Mouse (Mus musculus) heart, embryonic 10.5 days (tissue): Measurements from ENCODE around the gene Rassf5. TPM values are rescaled to one million over a fixed set of nuclear protein-coding genes. Genes with fewer than 3 reads are reported as not detected.
"Not testable (repeated sequence)": the region's sequence is repeated elsewhere in the genome, so short reads cannot be mapped to it uniquely, and the experiment has no call there.

Source experiments
- DNase-seq: peaks from one replicate; pipeline ENCODE4 v3.0.0-alpha.2; 2017; ENCODE audit warnings: low spot score
- H3K27ac ChIP-seq: fragments of 300-500 bp; sonication (generic); 2 replicates; pipeline ENCODE4 v1.5.1; 2016; ENCODE audit warnings: mild to moderate bottlenecking
- H3K27me3 ChIP-seq: fragments of 300-500 bp; sonication (generic); 2 replicates; pipeline ENCODE4 v1.6.1; 2016; ENCODE audit warnings: mild to moderate bottlenecking; ENCODE audit not compliant: poor library complexity, insufficient read depth, severe bottlenecking
- H3K36me3 ChIP-seq: fragments of 300-500 bp; sonication (generic); 2 replicates; pipeline ENCODE4 v1.6.1; 2016; ENCODE audit warnings: mild to moderate bottlenecking, moderate library complexity
- H3K4me1 ChIP-seq: fragments of 300-500 bp; sonication (generic); 2 replicates; pipeline ENCODE4 v1.6.1; 2016; ENCODE audit warnings: mild to moderate bottlenecking
- H3K4me3 ChIP-seq: fragments of 300-500 bp; sonication (generic); 2 replicates; pipeline ENCODE4 v1.5.1; 2016; ENCODE audit warnings: mild to moderate bottlenecking, moderate library complexity
- H3K9me3 ChIP-seq: fragments of 300-500 bp; sonication (generic); 2 replicates; pipeline ENCODE4 v1.6.1; 2016; ENCODE audit warnings: mild to moderate bottlenecking, moderate library complexity
- WGBS: fragments of 180-500 bp; shearing (Covaris S2); methylation state at CpG from one replicate; pipeline ENCODE4 v1.1.7; 2016; 5-methylcytosine and 5-hydroxymethylcytosine counted together
- polyA plus RNA-seq: library from polyadenylated mRNA; unstranded; fragments of >200 nt; fragmentation: Nextera tagmentation; extraction: Ambion mirVana; gene quantifications from 2 replicates; pipeline ENCODE4 v1.2.1, GENCODE M21; 2016

The Rassf5 gene
- polyA plus RNA-seq, 1 experiment from 2014 or later, result 44.4 TPM

GRCm38 (mm10) chr1:131159573-131160327 lies 85.3 kb downstream of the Rassf5 start:
- peaks cover 55% of the 10 kb centered on the region for H3K36me3 ChIP-seq
- H3K4me3 ChIP-seq, H3K9me3 ChIP-seq, H3K27ac ChIP-seq, H3K27me3 ChIP-seq, DNase-seq, H3K4me1 ChIP-seq: not testable (repeated sequence)
- WGBS, result 91% methylated on average over 3 of the region's 3 CpGs

GRCm38 (mm10) chr1:131155456-131155855 lies 89.6 kb downstream of the Rassf5 start:
- Histone ChIP-seq H3K36me3 (peaks cover 18% of the 10 kb centered on the region), H3K4me1 (peaks cover 9% of the 10 kb centered on the region), H3K27me3 (no peaks in the 10 kb centered on the region), H3K27ac (no peak overlapping the region), H3K9me3 (no peaks in the 10 kb centered on the region), H3K4me3 (no peak overlapping the region)
- WGBS, result 62% methylated on average over 2 of the region's 2 CpGs
- DNase-seq, result no peak

GRCm38 (mm10) chr1:131153018-131153629 lies 91.9 kb downstream of the Rassf5 start, which contains the start of gene Eif2d:
Gene Eif2d (plus strand): TSS chr1:131153181.
- WGBS, result under 1% methylated on average over 27 of the region's 27 CpGs
- H3K27me3 ChIP-seq, result no peaks in the 10 kb centered on the region
- peaks cover 9% of the 10 kb centered on the region for H3K4me1 ChIP-seq
- H3K4me3 ChIP-seq, result peak within 1 kb of the TSS; percentile 84
- H3K27ac ChIP-seq, result peak within 1 kb of the TSS; percentile 88
- H3K9me3 ChIP-seq, result no peaks in the 10 kb centered on the region
- peak; percentile 95 for DNase-seq
- H3K36me3 ChIP-seq, result peaks cover 3% of the 10 kb centered on the region

GRCm38 (mm10) chr1:131149496-131149895 lies 95.6 kb downstream of the Rassf5 start:
- 62% methylated on average over 1 of the region's 1 CpGs for WGBS
- H3K9me3 ChIP-seq, result no peaks in the 10 kb centered on the region
- DNase-seq, result no peak
- H3K4me1 ChIP-seq, result peaks cover 9% of the 10 kb centered on the region
- H3K4me3 ChIP-seq, result no peak overlapping the region
- H3K36me3 ChIP-seq, result no peaks in the 10 kb centered on the region
- H3K27me3 ChIP-seq, result no peaks in the 10 kb centered on the region
- no peak overlapping the region for H3K27ac ChIP-seq

GRCm38 (mm10) chr1:131146181-131146614 lies 98.9 kb downstream of the Rassf5 start:
- 81% methylated on average over 3 of the region's 3 CpGs for WGBS
- H3K27ac ChIP-seq, result no peak overlapping the region
- H3K36me3 ChIP-seq, result no peaks in the 10 kb centered on the region
- no peak overlapping the region for H3K4me3 ChIP-seq
- DNase-seq, result no peak
- H3K27me3 ChIP-seq, result no peaks in the 10 kb centered on the region
- no peaks in the 10 kb centered on the region for H3K4me1 ChIP-seq
- no peaks in the 10 kb centered on the region for H3K9me3 ChIP-seq

GRCm38 (mm10) chr1:131145222-131145621 lies 99.8 kb downstream of the Rassf5 start:
- H3K4me1 ChIP-seq, H3K9me3 ChIP-seq, DNase-seq, H3K27ac ChIP-seq, H3K27me3 ChIP-seq, H3K4me3 ChIP-seq, H3K36me3 ChIP-seq: not testable (repeated sequence)
- whole genome bisulfite sequencing, result 75% methylated on average over 3 of the region's 3 CpGs

DNA sequence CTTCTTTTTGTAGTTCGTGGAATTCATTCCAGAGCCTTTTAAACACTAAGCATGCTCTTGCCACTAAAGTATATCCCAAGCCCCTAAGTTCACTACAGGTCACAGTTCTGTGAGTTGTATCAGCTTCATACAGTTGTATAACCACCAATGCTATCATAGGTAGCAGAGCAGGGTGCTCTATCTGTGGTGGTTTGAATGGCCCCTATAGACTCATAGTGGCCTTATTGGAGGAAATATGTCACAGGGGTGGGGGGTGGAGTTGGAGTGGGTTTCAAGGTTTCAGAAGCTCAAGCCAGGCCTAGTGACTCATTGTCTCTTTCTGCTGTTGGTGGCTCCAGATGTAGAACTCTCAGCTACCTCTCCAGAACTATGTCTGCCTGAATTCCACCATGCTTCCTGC lies 102.6 kb downstream of the Rassf5 start:
- no peak overlapping the region for H3K4me3 ChIP-seq
- H3K4me1 ChIP-seq, result peaks cover 15% of the 10 kb centered on the region; the same call in 1 of the 2 replicates

GRCm38 (mm10) chr1:131141449-131141848 lies 103.6 kb downstream of the Rassf5 start:
- no peak overlapping the region for H3K4me3 ChIP-seq
- H3K27me3 ChIP-seq, result no peaks in the 10 kb centered on the region
- H3K27ac ChIP-seq, result no peak overlapping the region
- H3K4me1 ChIP-seq, result peaks cover 15% of the 10 kb centered on the region; the same call in 1 of the 2 replicates
- H3K36me3 ChIP-seq, result no peaks in the 10 kb centered on the region
- H3K9me3 ChIP-seq, result no peaks in the 10 kb centered on the region
- WGBS, result 58% methylated on average over 2 of the region's 2 CpGs
- DNase-seq, result no peak

More for the DNA sequence above, 102.6 kb downstream of the Rassf5 start:
- H3K27ac ChIP-seq, result no peak overlapping the region
- no peaks in the 10 kb centered on the region for H3K27me3 ChIP-seq
- H3K9me3 ChIP-seq, result no peaks in the 10 kb centered on the region
- H3K36me3 ChIP-seq, result no peaks in the 10 kb centered on the region
- 72% methylated on average over 1 of the region's 1 CpGs for WGBS
- DNase-seq, result no peak

DNA sequence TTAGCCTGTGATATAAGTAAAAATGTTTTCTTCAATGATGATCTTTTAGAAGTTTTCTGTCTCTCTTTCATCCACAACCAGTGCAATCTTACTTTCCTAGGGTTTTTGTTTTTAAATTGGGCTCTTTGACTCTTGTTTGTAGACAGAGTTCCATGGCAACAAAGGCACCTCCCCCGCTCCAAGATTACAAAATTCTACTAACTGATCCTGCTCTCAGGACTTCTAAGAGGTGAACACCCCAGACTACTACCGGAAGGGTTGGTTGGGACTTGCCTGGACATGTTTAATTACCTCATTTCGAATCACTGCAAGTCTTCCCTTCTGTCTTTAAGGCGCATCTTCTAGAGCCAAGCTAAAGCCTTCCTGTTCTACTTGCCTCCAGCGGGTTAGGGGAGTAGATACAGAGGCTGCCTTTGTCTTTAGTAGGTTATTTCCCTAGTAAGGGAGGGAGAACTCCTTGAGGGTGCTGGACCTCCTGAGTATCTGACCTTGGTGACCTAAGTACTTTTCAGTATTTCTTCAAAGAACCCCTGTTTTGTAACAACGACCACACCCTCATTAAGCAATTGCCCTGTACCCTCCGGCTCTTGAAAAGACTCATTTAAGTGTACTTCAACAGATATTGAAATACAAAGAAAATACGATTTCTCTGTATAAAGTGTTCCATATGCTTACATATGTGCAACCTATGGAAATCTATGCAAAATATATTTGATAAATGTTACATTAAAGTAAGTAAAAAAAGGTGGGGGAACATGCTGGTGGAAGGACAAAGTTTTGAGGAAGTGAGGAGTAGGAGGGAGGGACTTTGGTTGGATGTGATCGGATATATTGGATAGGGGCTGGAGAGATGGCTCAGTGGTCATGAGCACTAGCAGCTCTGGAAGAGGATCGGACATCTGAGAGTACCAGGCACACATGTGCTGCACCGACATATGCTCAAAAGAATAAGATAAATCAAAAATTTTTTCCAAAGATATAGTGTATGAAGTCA lies 105.7 kb downstream of the Rassf5 start:
- peak overlapping the region; percentile 89 for H3K27ac ChIP-seq
- H3K4me1 ChIP-seq, result peaks cover 19% of the 10 kb centered on the region
- H3K4me3 ChIP-seq, result peak overlapping the region; percentile 96
- no peak for DNase-seq
- WGBS, result 69% methylated on average over 11 of the region's 11 CpGs
- H3K27me3 ChIP-seq, result no peaks in the 10 kb centered on the region
- no peaks in the 10 kb centered on the region for H3K9me3 ChIP-seq
- H3K36me3 ChIP-seq, result no peaks in the 10 kb centered on the region

DNA sequence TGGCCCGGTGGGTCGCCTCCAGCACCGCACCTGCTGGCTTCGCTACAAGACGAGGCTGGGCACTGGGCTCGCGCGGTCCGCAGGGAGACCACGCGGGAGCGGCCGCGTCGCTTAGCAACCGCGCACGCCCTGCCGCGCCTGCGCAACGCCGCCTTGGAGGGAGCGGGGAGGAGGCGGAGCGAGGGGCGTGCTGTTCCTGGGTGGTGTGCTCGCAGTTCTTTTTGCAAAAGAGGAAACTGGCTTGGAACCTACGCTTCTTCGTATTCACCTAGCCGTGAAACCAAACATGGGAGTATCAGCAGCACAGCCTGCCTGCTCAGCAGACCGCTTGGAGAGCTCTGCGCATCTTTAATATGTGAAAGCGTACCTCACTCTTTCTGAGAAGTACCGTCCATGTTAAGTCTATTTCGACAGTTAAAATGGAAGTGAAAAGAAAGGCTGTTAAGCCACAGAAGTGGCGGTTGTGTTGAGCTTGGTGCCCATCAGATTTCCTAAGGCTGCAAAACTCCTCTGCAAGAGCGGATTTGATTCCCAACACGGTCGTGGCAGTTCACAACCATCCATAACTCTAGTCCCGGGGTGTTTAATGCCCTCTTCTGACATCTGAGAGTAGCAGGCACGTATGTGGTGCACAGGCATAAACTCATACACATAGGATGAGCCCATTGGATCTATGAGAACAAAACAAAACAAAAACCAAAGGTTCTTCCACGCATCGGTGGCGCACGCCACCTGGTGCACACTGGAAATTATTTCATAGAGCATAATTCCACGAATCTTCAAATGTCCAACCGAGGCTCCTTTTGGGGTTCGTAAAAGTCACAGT lies 106.7 kb downstream of the Rassf5 start, which contains the start of gene Dyrk3:
Dyrk3 (minus strand) TSS at position 150 of the 826 bp plus-strand sequence.
- Histone ChIP-seq H3K27ac (peak within 1 kb of the TSS; percentile 89), H3K27me3 (no peaks in the 10 kb centered on the region), H3K4me3 (peak within 1 kb of the TSS; percentile 96), H3K36me3 (no peaks in the 10 kb centered on the region), H3K4me1 (peaks cover 19% of the 10 kb centered on the region), H3K9me3 (no peaks in the 10 kb centered on the region)
- peak; percentile 95 for DNase-seq
- WGBS, result 5% methylated on average over 49 of the region's 49 CpGs

DNA sequence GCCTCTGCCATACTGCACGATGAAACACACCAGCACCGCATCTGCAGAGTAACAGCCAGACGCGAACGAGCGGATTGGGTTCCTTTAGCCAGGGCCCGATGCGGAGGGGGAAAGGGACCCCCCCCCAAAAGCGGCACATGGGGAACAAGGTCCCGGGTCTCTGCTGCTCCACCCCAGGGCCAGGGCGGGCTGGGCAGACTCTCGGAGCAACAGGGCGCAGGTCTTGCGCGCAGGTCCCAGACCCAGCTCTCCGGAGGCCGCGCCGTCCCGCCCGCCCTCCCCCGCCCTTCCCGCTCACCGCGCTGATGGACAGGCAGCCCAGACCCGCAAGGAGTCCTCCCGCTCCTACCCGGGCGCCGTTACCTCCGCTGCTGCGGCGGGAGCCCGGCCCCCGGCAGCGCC lies 107.3 kb downstream of the Rassf5 start:
- WGBS, result under 1% methylated on average over 36 of the region's 36 CpGs
- peak overlapping the region; percentile 96 for H3K4me3 ChIP-seq
- no peaks in the 10 kb centered on the region for H3K36me3 ChIP-seq
- peak; percentile 88 for DNase-seq
- H3K27me3 ChIP-seq, result no peaks in the 10 kb centered on the region
- no peaks in the 10 kb centered on the region for H3K9me3 ChIP-seq
- H3K4me1 ChIP-seq, result peaks cover 19% of the 10 kb centered on the region
- peak overlapping the region; percentile 89 for H3K27ac ChIP-seq

DNA sequence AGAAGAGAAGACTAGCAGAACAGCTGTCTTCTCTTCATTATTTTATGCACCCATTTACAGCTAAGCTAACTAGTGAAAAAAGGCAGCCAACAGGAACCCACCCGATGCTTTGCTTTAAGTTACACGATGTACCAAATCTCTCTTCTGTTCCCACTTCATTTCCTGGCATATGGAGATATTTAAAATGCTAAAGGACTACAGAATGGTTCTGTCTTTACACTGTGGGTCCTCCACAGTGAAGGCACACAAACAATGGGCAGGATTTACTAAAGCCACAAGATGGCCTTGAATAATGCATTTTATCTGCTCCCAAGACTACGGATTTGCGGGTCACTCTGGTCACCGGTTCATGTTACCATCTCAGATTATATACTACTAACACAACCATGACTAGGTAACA lies 107.9 kb downstream of the Rassf5 start:
- peaks cover 19% of the 10 kb centered on the region for H3K4me1 ChIP-seq
- H3K36me3 ChIP-seq, result no peaks in the 10 kb centered on the region
- H3K9me3 ChIP-seq, result no peaks in the 10 kb centered on the region
- no peak overlapping the region for H3K27ac ChIP-seq
- H3K27me3 ChIP-seq, result no peaks in the 10 kb centered on the region
- 35% methylated on average over 5 of the region's 5 CpGs for WGBS
- H3K4me3 ChIP-seq, result peak overlapping the region; percentile 96
- DNase-seq, result no peak
